Mouse (Mus musculus): ENCODE results near the gene Gm17490. TPM values are rescaled to one million over a fixed set of nuclear protein-coding genes. Genes with fewer than 3 reads are reported as not detected.
"Not testable (repeated sequence)": the region's sequence is repeated elsewhere in the genome, so short reads cannot be mapped to it uniquely, and the experiment has no call there.

Gene Gm17490
- total RNA-seq, 4 experiments from 2014 or later: not detected

GRCm38 (mm10) chr2:11635035-11635434 is 9.0 kb upstream of the Gm17490 start:
- DNase-seq (ENCODE audit: low spot score in 2 of 2): no peak

DNA sequence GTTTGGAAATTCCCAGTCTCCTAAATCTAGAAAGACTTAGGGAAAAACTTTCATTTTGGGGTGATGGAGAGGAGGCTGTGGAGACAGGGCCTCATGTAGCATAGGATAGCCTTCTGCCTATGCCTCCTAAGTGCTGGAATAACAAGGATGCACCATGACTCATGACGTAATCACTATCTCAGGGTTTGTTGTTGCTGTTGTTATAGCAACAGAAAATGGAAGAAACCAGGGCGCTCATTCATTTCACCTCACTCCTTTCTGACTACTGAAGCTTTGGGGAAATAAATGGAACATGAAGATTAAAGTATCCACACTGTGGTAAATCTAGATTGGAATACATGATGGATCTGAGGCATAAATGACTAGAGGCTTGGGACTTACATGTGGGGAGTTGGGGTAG is 2.3 kb downstream of the Gm17490 start:
- DNase-seq (ENCODE audit: low spot score in 2 of 2): no peak

DNA sequence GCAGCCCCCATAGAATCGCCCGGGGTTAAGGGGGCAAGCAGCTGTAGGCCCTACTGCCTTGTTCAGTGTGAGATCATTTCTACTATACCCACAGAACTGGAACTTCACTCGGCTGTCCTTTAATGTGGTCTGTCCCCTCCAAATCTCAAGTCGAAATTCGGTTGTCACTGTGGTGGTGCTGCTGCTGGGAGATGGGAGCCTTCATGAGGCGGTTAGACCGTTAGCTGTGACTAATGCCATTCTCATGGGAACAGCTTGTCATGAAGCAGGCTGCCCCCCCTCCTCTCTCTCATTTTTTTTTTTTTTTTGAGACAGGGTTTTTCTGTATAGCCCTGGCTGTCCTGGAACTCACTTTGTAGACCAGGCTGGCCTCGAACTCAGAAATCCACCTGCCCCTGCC is 2.9 kb downstream of the Gm17490 start:
- DNase-seq (ENCODE audit: low spot score in 2 of 2): no peak

DNA sequence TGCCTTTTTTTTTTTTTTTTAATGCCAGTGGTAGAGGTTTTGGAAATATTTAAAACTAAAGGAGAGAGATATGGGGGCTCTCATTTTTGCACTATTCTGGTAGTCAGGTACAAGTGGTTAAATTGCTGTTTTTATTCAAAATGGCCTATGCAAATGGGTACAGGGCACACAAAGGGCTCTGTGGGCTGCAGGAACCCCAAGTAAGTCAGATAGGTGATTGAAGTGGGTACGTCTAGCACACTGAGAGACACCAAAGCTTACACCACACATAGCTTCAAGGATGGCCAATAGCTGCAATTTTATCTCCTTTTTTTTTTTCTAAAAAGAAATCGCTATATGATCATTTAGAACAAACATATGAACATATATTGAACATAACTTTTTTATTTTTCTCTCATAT is 6.5 kb downstream of the Gm17490 start:
- DNase-seq (ENCODE audit: low spot score in 2 of 2): no peak

DNA sequence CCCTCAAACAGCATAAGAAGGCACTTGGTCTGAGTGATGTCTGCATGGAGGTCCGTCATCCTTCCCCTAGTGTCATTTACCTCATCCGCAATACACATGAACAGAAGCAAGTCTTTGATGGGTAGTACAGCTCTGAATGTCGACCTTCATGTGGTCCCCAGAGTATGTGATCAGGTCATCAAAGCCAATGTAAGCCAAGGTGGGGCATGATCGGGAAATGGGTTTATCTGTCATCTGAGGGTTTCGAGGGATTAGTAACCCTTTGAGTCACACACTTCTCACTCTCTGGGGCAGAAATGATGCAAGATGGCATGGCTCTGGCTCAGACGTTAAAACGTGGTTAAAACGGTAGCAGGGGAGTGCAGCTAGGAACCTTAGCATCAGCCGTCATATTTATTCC is 9.2 kb downstream of the Gm17490 start:
- no peak for DNase-seq (ENCODE audit: low spot score in 2 of 2)

DNA sequence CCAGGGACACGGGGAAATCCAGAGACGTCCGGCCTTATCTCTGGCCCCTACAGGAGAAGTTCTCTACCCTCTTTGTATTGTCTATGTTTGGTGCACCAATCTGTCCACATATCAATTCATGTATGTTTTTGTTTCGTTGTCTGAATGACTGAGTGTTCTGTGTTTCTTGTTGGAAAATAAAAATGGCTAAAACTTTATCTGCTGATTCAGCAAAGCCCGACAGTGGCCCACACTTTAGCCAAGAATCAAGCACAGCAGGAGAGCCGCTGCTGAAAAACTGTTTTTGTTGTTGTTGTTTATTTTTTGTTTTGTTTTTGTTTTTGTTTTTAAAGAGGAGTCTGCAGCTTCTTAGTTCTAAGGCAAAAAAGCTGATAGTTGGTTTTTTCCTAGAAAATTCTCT is 13.1 kb downstream of the Gm17490 start:
- DNase-seq (ENCODE audit: low spot score in 2 of 2): not testable (repeated sequence)

- DNase-seq (ENCODE audit: low spot score in 2 of 2): not testable (repeated sequence)
These were observed 19.3 kb downstream of the Gm17490 start for GRCm38 (mm10) chr2:11606718-11607117.

- no peak for DNase-seq (ENCODE audit: low spot score in 2 of 2)
These were observed 21.2 kb downstream of the Gm17490 start for GRCm38 (mm10) chr2:11604911-11605310.

DNA sequence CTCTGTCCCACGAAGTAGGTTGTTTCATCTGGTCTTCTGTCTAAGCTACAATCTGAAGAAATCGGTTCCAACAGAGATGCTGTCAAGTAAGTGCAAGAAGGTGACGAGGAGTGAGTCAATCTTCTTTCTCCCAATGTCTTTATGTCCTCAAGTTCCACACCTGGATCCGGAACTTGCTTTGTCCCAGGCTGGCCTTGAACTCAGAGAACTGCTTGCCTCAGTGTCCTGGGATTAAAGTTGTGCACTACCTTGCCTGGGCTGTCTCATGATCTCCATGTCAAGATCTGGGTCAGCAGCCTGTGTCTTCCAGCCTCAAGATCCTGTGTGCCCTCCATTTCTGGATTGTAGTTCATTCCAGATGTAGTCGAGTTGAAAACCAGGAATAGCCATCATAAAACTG is 22.0 kb downstream of the Gm17490 start, which contains the start of gene Rbm17:
Gene Rbm17, minus strand, starts transcription at position 101 of the 400 bp plus-strand sequence.
- DNase-seq (ENCODE audit: low spot score in 2 of 2): no peak

- DNase-seq (ENCODE audit: low spot score in 2 of 2): peak; percentile 89 to 93
These were observed 23.3 kb downstream of the Gm17490 start for GRCm38 (mm10) chr2:11602506-11603489.

- DNase-seq (ENCODE audit: low spot score in 2 of 2): no peak
These were observed 24.3 kb downstream of the Gm17490 start for GRCm38 (mm10) chr2:11601795-11602194.

DNA sequence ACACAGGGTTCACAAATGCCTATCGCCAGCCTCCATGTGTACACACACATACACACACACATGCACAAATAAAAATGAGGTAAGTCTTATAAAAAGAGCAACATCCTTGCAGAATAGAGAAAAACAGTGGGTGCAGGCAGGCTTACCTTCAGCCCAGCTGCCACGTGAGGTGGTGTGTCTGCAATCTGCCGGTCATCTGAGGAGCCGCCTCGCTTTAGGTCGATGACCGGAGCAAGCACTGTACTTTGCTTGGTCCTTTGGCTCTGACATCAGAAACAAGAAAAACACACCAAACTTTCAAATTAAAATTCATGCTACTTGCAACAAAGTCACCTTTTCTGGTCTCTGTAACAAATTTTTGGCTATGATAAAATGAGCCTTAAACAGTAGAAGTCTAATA is 28.2 kb downstream of the Gm17490 start:
- DNase-seq (ENCODE audit: low spot score in 2 of 2): no peak

GRCm38 (mm10) chr2:11596690-11597089 is 29.4 kb downstream of the Gm17490 start:
- DNase-seq (ENCODE audit: low spot score in 2 of 2): no peak

- DNase-seq (ENCODE audit: low spot score in 2 of 2): no peak
These were observed 38.1 kb downstream of the Gm17490 start for GRCm38 (mm10) chr2:11587996-11588395.

DNA sequence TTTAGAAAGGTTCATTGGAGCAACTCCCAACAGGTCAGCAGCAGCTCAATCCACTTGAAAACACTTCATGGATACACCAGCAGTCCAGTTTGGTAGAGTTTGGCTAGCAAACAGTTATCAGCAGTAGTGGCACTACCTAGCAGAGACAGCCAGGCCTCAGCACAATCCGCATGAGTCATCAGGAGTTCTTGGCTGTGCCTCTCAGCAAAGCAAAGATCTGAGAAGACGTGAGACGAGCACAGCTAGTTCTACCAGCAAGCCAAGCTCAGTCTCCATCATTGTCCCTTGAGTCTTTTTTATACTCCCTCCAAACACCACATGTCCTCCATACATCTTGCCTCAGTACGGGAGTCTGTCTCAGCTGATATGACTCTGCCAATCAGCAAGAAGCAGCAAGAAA is 46.7 kb downstream of the Gm17490 start:
- DNase-seq (ENCODE audit: low spot score in 2 of 2): no peak

DNA sequence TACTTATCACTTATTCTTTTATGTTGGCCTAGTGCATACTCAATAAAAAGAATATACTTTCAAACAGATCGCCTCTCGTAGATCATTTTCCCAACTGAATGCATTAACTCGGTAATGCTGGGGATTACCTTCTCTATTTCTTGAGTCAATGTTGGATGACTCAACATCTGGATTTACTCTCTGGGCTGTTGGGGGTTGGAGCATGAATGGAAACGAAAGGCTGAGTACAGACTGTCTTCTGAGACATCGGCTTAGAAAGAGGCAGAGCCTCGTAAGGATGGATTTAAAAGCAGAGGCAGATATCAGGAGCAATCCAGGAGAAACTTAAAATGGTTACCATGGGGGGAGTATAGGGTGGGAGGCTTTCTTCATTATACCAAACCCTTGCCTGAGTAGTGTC is 47.9 kb downstream of the Gm17490 start:
- DNase-seq (ENCODE audit: low spot score in 2 of 2): no peak

Other genes starting within 250 kb of the Gm17490 start
- 10 to 100 TPM; 28.1 to 40.4 (median 30.9) TPM for gene Pfkfb3, start 72.2 kb downstream of the Gm17490 start, total RNA-seq (2022)
- gene Rbm17, start 22.1 kb downstream of the Gm17490 start, total RNA-seq (2022): 10 to 100 TPM; 80.0 to 96.6 (median 86.5) TPM
- under 1 TPM in 3 of 4 experiments, not detected in 1; 0.11 to 0.26 (median 0.18) TPM for gene Il2ra, start 16.5 kb upstream of the Gm17490 start, total RNA-seq (2022)
- 10 to 100 TPM in 2 of 4 experiments, 1 to 10 TPM in 2; 8.3 to 13.7 (median 11.3) TPM for gene Il15ra, start 79.0 kb upstream of the Gm17490 start, total RNA-seq (2022)
- gene Fbh1, start 151.3 kb upstream of the Gm17490 start, total RNA-seq (2022): 100 to 1,000 TPM in 3 of 4 experiments, 10 to 100 TPM in 1; 98.2 to 122 (median 107) TPM
- 10 to 100 TPM; 59.7 to 75.5 (median 63.2) TPM for gene Ankrd16, start 151.6 kb upstream of the Gm17490 start, total RNA-seq (2022)